Mouse (Mus musculus): Measurements from ENCODE around the gene Ctcfl. TPM values are rescaled to one million over a fixed set of nuclear protein-coding genes. Genes with fewer than 3 reads are reported as not detected.
"Not testable (repeated sequence)": the region's sequence is repeated elsewhere in the genome, so short reads cannot be mapped to it uniquely, and the experiment has no call there.

Ctcfl gene
- polyA plus RNA-seq, 1 experiment from 2014 or later, result 0.12 TPM

GRCm38 (mm10) chr2:173106889-173107785 is 12.2 kb downstream of the Ctcfl start:
- no peaks in the 10 kb centered on the region for H3K9me3 ChIP-seq (ENCODE audit: control insufficient read depth, low read length)
- H3K27me3 ChIP-seq (replicated peaks; ENCODE audit: control insufficient read depth, insufficient read depth, low read length), result no peaks in the 10 kb centered on the region
- no peaks in the 10 kb centered on the region for H3K36me3 ChIP-seq (ENCODE audit: control insufficient read depth, insufficient read depth, low read length)
- H3K9ac ChIP-seq (ENCODE audit: low read length), result no peak overlapping the region
- 17% methylated on average over 14 of the region's 14 CpGs for WGBS
- H3K4me1 ChIP-seq (replicated peaks; ENCODE audit: control insufficient read depth, insufficient read depth, low read length), result 0 out of 2 replicates have a peak, but pooled peaks cover 2% of the 10 kb centered on the region
- peak; percentile 37 for ATAC-seq (replicated peaks; ENCODE audit: low FRiP score, low TSS enrichment, low read depth)
- H3K27ac ChIP-seq (ENCODE audit: low read depth), result no peak overlapping the region
- H3K4me2 ChIP-seq (ENCODE audit: low read length), result no peak overlapping the region
- no peak overlapping the region for H3K4me3 ChIP-seq (ENCODE audit: low read depth, low read length)
- DNase-seq (ENCODE audit: low spot score), result peak; percentile 84

GRCm38 (mm10) chr2:173106409-173106808 is 12.9 kb downstream of the Ctcfl start:
- DNase-seq (ENCODE audit: low spot score) (no peak), ATAC-seq (replicated peaks; ENCODE audit: low FRiP score, low TSS enrichment, low read depth) (no peak)
- WGBS, result 86% methylated on average over 9 of the region's 9 CpGs
- no peak overlapping the region for H3K9ac ChIP-seq (ENCODE audit: low read length)
- no peaks in the 10 kb centered on the region for H3K27me3 ChIP-seq (replicated peaks; ENCODE audit: control insufficient read depth, insufficient read depth, low read length)
- no peaks in the 10 kb centered on the region for H3K36me3 ChIP-seq (ENCODE audit: control insufficient read depth, insufficient read depth, low read length)
- H3K9me3 ChIP-seq (ENCODE audit: control insufficient read depth, low read length), result no peaks in the 10 kb centered on the region
- no peak overlapping the region for H3K4me3 ChIP-seq (ENCODE audit: low read depth, low read length)
- no peak overlapping the region for H3K4me2 ChIP-seq (ENCODE audit: low read length)
- no peak overlapping the region for H3K27ac ChIP-seq (ENCODE audit: low read depth)
- H3K4me1 ChIP-seq (replicated peaks; ENCODE audit: control insufficient read depth, insufficient read depth, low read length), result 0 out of 2 replicates have a peak, but pooled peaks cover 2% of the 10 kb centered on the region

GRCm38 (mm10) chr2:173097337-173097736 is 22.0 kb downstream of the Ctcfl start:
- not testable (repeated sequence) for H3K36me3 ChIP-seq (ENCODE audit: control insufficient read depth, insufficient read depth, low read length); H3K4me3 ChIP-seq (ENCODE audit: low read depth, low read length); H3K4me2 ChIP-seq (ENCODE audit: low read length); H3K9ac ChIP-seq (ENCODE audit: low read length); H3K27ac ChIP-seq (ENCODE audit: low read depth); H3K4me1 ChIP-seq (replicated peaks; ENCODE audit: control insufficient read depth, insufficient read depth, low read length); ATAC-seq (replicated peaks; ENCODE audit: low FRiP score, low TSS enrichment, low read depth); H3K27me3 ChIP-seq (replicated peaks; ENCODE audit: control insufficient read depth, insufficient read depth, low read length); H3K9me3 ChIP-seq (ENCODE audit: control insufficient read depth, low read length); DNase-seq (ENCODE audit: low spot score)
- WGBS, result 89% methylated on average over 10 of the region's 10 CpGs

- H3K9me3 ChIP-seq (ENCODE audit: control insufficient read depth, low read length), result no peaks in the 10 kb centered on the region
- WGBS, result 13% methylated on average over 6 of the region's 6 CpGs
- H3K4me1 ChIP-seq (replicated peaks; ENCODE audit: control insufficient read depth, insufficient read depth, low read length), result no peaks in the 10 kb centered on the region
- no peak overlapping the region for H3K4me2 ChIP-seq (ENCODE audit: low read length)
- ATAC-seq (replicated peaks; ENCODE audit: low FRiP score, low TSS enrichment, low read depth) (peak; percentile 63), DNase-seq (ENCODE audit: low spot score) (peak; percentile 96)
- no peak overlapping the region for H3K27ac ChIP-seq (ENCODE audit: low read depth)
- H3K9ac ChIP-seq (ENCODE audit: low read length), result no peak overlapping the region
- H3K4me3 ChIP-seq (ENCODE audit: low read depth, low read length), result no peak overlapping the region
- H3K27me3 ChIP-seq (replicated peaks; ENCODE audit: control insufficient read depth, insufficient read depth, low read length), result no peaks in the 10 kb centered on the region
- H3K36me3 ChIP-seq (ENCODE audit: control insufficient read depth, insufficient read depth, low read length), result no peaks in the 10 kb centered on the region
These were observed 29.9 kb downstream of the Ctcfl start for GRCm38 (mm10) chr2:173089437-173089836.

GRCm38 (mm10) chr2:173087405-173087804 is 31.9 kb downstream of the Ctcfl start:
- DNase-seq (ENCODE audit: low spot score) (peak; percentile 50), ATAC-seq (replicated peaks; ENCODE audit: low FRiP score, low TSS enrichment, low read depth) (no peak)
- WGBS, result 46% methylated on average over 13 of the region's 13 CpGs
- Histone ChIP-seq H3K4me1 (replicated peaks; ENCODE audit: control insufficient read depth, insufficient read depth, low read length) (no peaks in the 10 kb centered on the region), H3K9ac (ENCODE audit: low read length) (no peak overlapping the region), H3K27me3 (replicated peaks; ENCODE audit: control insufficient read depth, insufficient read depth, low read length) (no peaks in the 10 kb centered on the region), H3K9me3 (ENCODE audit: control insufficient read depth, low read length) (no peaks in the 10 kb centered on the region), H3K4me3 (ENCODE audit: low read depth, low read length) (no peak overlapping the region), H3K36me3 (ENCODE audit: control insufficient read depth, insufficient read depth, low read length) (no peaks in the 10 kb centered on the region), H3K27ac (ENCODE audit: low read depth) (peak overlapping the region; percentile 72), H3K4me2 (ENCODE audit: low read length) (no peak overlapping the region)

- no peak overlapping the region for H3K4me2 ChIP-seq (ENCODE audit: low read length)
- no peak overlapping the region for H3K4me3 ChIP-seq (ENCODE audit: low read depth, low read length)
- no peaks in the 10 kb centered on the region for H3K9me3 ChIP-seq (ENCODE audit: control insufficient read depth, low read length)
- ATAC-seq (replicated peaks; ENCODE audit: low FRiP score, low TSS enrichment, low read depth), result no peak
- no peaks in the 10 kb centered on the region for H3K36me3 ChIP-seq (ENCODE audit: control insufficient read depth, insufficient read depth, low read length)
- H3K9ac ChIP-seq (ENCODE audit: low read length), result no peak overlapping the region
- 0 out of 2 replicates have a peak, but pooled peaks cover under 1% of the 10 kb centered on the region for H3K4me1 ChIP-seq (replicated peaks; ENCODE audit: control insufficient read depth, insufficient read depth, low read length)
- DNase-seq (ENCODE audit: low spot score), result peak; percentile 43
- no peaks in the 10 kb centered on the region for H3K27me3 ChIP-seq (replicated peaks; ENCODE audit: control insufficient read depth, insufficient read depth, low read length)
- 60% methylated on average over 9 of the region's 9 CpGs for WGBS
- H3K27ac ChIP-seq (ENCODE audit: low read depth), result no peak overlapping the region
These were observed 33.6 kb downstream of the Ctcfl start for GRCm38 (mm10) chr2:173085763-173086162.

- no peak for ATAC-seq (replicated peaks; ENCODE audit: low FRiP score, low TSS enrichment, low read depth)
- Histone ChIP-seq H3K36me3 (ENCODE audit: control insufficient read depth, insufficient read depth, low read length) (no peaks in the 10 kb centered on the region), H3K4me1 (replicated peaks; ENCODE audit: control insufficient read depth, insufficient read depth, low read length) (0 out of 2 replicates have a peak, but pooled peaks cover 3% of the 10 kb centered on the region), H3K27me3 (replicated peaks; ENCODE audit: control insufficient read depth, insufficient read depth, low read length) (no peaks in the 10 kb centered on the region), H3K9ac (ENCODE audit: low read length) (no peak overlapping the region), H3K4me3 (ENCODE audit: low read depth, low read length) (no peak overlapping the region), H3K4me2 (ENCODE audit: low read length) (no peak overlapping the region), H3K27ac (ENCODE audit: low read depth) (no peak overlapping the region), H3K9me3 (ENCODE audit: control insufficient read depth, low read length) (no peaks in the 10 kb centered on the region)
- DNase-seq (ENCODE audit: low spot score), result peak; percentile 47
- 94% methylated on average over 11 of the region's 11 CpGs for WGBS
These were observed 34.5 kb downstream of the Ctcfl start for GRCm38 (mm10) chr2:173084871-173085270.

- H3K4me3 ChIP-seq (ENCODE audit: low read depth, low read length), result no peak overlapping the region
- 17% methylated on average over 13 of the region's 13 CpGs for WGBS
- no peak overlapping the region for H3K9ac ChIP-seq (ENCODE audit: low read length)
- H3K27ac ChIP-seq (ENCODE audit: low read depth), result no peak overlapping the region
- peak overlapping the region; percentile 33 for H3K4me2 ChIP-seq (ENCODE audit: low read length)
- H3K27me3 ChIP-seq (replicated peaks; ENCODE audit: control insufficient read depth, insufficient read depth, low read length), result no peaks in the 10 kb centered on the region
- 0 out of 2 replicates have a peak, but pooled peaks cover 3% of the 10 kb centered on the region for H3K4me1 ChIP-seq (replicated peaks; ENCODE audit: control insufficient read depth, insufficient read depth, low read length)
- no peaks in the 10 kb centered on the region for H3K9me3 ChIP-seq (ENCODE audit: control insufficient read depth, low read length)
- DNase-seq (ENCODE audit: low spot score) (peak; percentile 60), ATAC-seq (replicated peaks; ENCODE audit: low FRiP score, low TSS enrichment, low read depth) (peak; percentile 73)
- H3K36me3 ChIP-seq (ENCODE audit: control insufficient read depth, insufficient read depth, low read length), result no peaks in the 10 kb centered on the region
These were observed 35.4 kb downstream of the Ctcfl start for GRCm38 (mm10) chr2:173083712-173084475.

Data from intestine, embryonic 14.5 days (tissue).